Mouse (Mus musculus) kidney, postnatal 10 days (tissue): Measurements from ENCODE around the gene Fli1.

Source experiments
- DNase-seq: peaks from one replicate; pipeline ENCODE4 v3.0.0; 2021; ENCODE audit warnings: mixed read lengths

The Fli1 gene

GRCm38 (mm10) chr9:32549462-32550384 lies 7.1 kb upstream of the Fli1 start:
- no peak for DNase-seq

GRCm38 (mm10) chr9:32546731-32547130 lies 4.1 kb upstream of the Fli1 start:
- DNase-seq = no peak

- DNase-seq = peak; percentile 81
Measured at GRCm38 (mm10) chr9:32544731-32545661, 2.3 kb upstream of the Fli1 start.

- no peak for DNase-seq
Measured at GRCm38 (mm10) chr9:32543923-32544575, 1.4 kb upstream of the Fli1 start.

- DNase-seq = peak; percentile 72
Measured at GRCm38 (mm10) chr9:32543040-32543581, 450 bp upstream of the Fli1 start.

GRCm38 (mm10) chr9:32541223-32541901 lies 1.3 kb downstream of the Fli1 start:
- DNase-seq = peak; percentile 72

GRCm38 (mm10) chr9:32540406-32541222 lies 2.0 kb downstream of the Fli1 start:
- DNase-seq = peak; percentile 59

GRCm38 (mm10) chr9:32540061-32540405 lies 2.6 kb downstream of the Fli1 start:
- no peak for DNase-seq

GRCm38 (mm10) chr9:32539321-32539761 lies 3.3 kb downstream of the Fli1 start:
- no peak for DNase-seq

GRCm38 (mm10) chr9:32538124-32538523 lies 4.5 kb downstream of the Fli1 start:
- no peak for DNase-seq

GRCm38 (mm10) chr9:32537706-32538105 lies 5.0 kb downstream of the Fli1 start:
- no peak for DNase-seq

GRCm38 (mm10) chr9:32535201-32535955 lies 7.3 kb downstream of the Fli1 start:
- no peak for DNase-seq

- no peak for DNase-seq
Measured at GRCm38 (mm10) chr9:32534025-32534615, 8.5 kb downstream of the Fli1 start.

- no peak for DNase-seq
Measured at GRCm38 (mm10) chr9:32531588-32531987, 11.1 kb downstream of the Fli1 start.

- no peak for DNase-seq
Measured at GRCm38 (mm10) chr9:32530975-32531374, 11.7 kb downstream of the Fli1 start.

- no peak for DNase-seq
Measured at GRCm38 (mm10) chr9:32530188-32530587, 12.5 kb downstream of the Fli1 start.

GRCm38 (mm10) chr9:32529594-32529993 lies 13.1 kb downstream of the Fli1 start:
- DNase-seq = peak; percentile 33

GRCm38 (mm10) chr9:32527329-32527728 lies 15.3 kb downstream of the Fli1 start:
- no peak for DNase-seq

- DNase-seq = no peak
Measured at GRCm38 (mm10) chr9:32525787-32526186, 16.9 kb downstream of the Fli1 start.
